Mouse (Mus musculus) lung, postnatal 14 days (tissue): Measurements from ENCODE around the gene Cux2.
A peak's percentile ranks its signal among the peaks of the same experiment; 100 is the strongest.
"Not testable (repeated sequence)": the region's sequence is repeated elsewhere in the genome, so short reads cannot be mapped to it uniquely, and the experiment has no call there.

Source experiments
- DNase-seq: peaks from one replicate; pipeline ENCODE4 v3.0.0; 2021

Gene Cux2

GRCm38 (mm10) chr5:121856740-121857139 is 193.2 kb downstream of the Cux2 start:
- DNase-seq: no peak

- DNase-seq: no peak
Measured at GRCm38 (mm10) chr5:121854768-121855167, 195.1 kb downstream of the Cux2 start.

GRCm38 (mm10) chr5:121853368-121854051 is 196.4 kb downstream of the Cux2 start:
- DNase-seq: peak; percentile 83

GRCm38 (mm10) chr5:121849478-121850349 is 200.2 kb downstream of the Cux2 start:
- DNase-seq: no peak

- DNase-seq: peak; percentile 96
Measured at GRCm38 (mm10) chr5:121848743-121849142, 201.2 kb downstream of the Cux2 start, which contains the start of gene Pheta1. Pheta1 (plus strand) TSS chr5:121848984.

GRCm38 (mm10) chr5:121848035-121848519 is 201.8 kb downstream of the Cux2 start:
- peak; percentile 55 for DNase-seq

- DNase-seq: not testable (repeated sequence)
Measured at GRCm38 (mm10) chr5:121847269-121847668, 202.6 kb downstream of the Cux2 start.

GRCm38 (mm10) chr5:121846322-121846721 is 203.6 kb downstream of the Cux2 start:
- no peak for DNase-seq

GRCm38 (mm10) chr5:121845361-121845760 is 204.5 kb downstream of the Cux2 start:
- DNase-seq: no peak

GRCm38 (mm10) chr5:121843138-121843905 is 206.6 kb downstream of the Cux2 start:
- DNase-seq: no peak

- DNase-seq: peak; percentile 90
Measured at GRCm38 (mm10) chr5:121842665-121843118, 207.2 kb downstream of the Cux2 start.

- no peak for DNase-seq
Measured at GRCm38 (mm10) chr5:121841973-121842372, 207.9 kb downstream of the Cux2 start.

- no peak for DNase-seq
Measured at GRCm38 (mm10) chr5:121841516-121841915, 208.4 kb downstream of the Cux2 start.

GRCm38 (mm10) chr5:121839128-121839473 is 210.8 kb downstream of the Cux2 start:
- no peak for DNase-seq

GRCm38 (mm10) chr5:121838341-121839127 is 211.4 kb downstream of the Cux2 start:
- peak; percentile 72 for DNase-seq

GRCm38 (mm10) chr5:121837441-121838340 is 212.2 kb downstream of the Cux2 start, which contains the start of gene Sh2b3:
Sh2b3 (minus strand) TSS chr5:121837646.
- DNase-seq: peak; percentile 54

- DNase-seq: peak; percentile 95
Measured at GRCm38 (mm10) chr5:121836692-121837415, 213.0 kb downstream of the Cux2 start.

- no peak for DNase-seq
Measured at GRCm38 (mm10) chr5:121835949-121836691, 213.8 kb downstream of the Cux2 start.

- DNase-seq: no peak
Measured at GRCm38 (mm10) chr5:121834991-121835747, 214.7 kb downstream of the Cux2 start.
